Mouse (Mus musculus) stomach, embryonic 14.5 days (tissue): ENCODE measurements around the gene Kcng1. TPM values are rescaled to one million over a fixed set of nuclear protein-coding genes. Genes with fewer than 3 reads are reported as not detected.

ENCODE experiments used
- ATAC-seq: fragments of 200-750 bp; cut with Nextera tagmentation; 2 replicates; pipeline ENCODE4 v1.8.0; 2017; ENCODE audit warnings: low read depth, moderate TSS enrichment; ENCODE audit not compliant: insufficient number of reproducible peaks, insufficient read depth, low FRiP score
- H3K27ac ChIP-seq: fragments of 300-500 bp; sonication (generic); 2 replicates; pipeline ENCODE4 v1.5.1; 2014; ENCODE audit warnings: mild to moderate bottlenecking, low read length, moderate library complexity, mixed read lengths
- H3K27me3 ChIP-seq: fragments of 300-500 bp; sonication (generic); 2 replicates; pipeline ENCODE4 v1.6.1; 2014; ENCODE audit warnings: low read length, control low read depth, mixed read lengths; ENCODE audit not compliant: control insufficient read depth, insufficient read depth
- H3K36me3 ChIP-seq: fragments of 300-500 bp; sonication (generic); 2 replicates; pipeline ENCODE4 v1.6.1; 2014; ENCODE audit warnings: mild to moderate bottlenecking, control low read depth, low read length, moderate library complexity, mixed read lengths; ENCODE audit not compliant: control insufficient read depth, insufficient read depth
- H3K4me1 ChIP-seq: fragments of 300-500 bp; sonication (generic); 2 replicates; pipeline ENCODE4 v1.6.1; 2014; ENCODE audit warnings: low read length, control low read depth, mixed read lengths; ENCODE audit not compliant: control insufficient read depth, insufficient read depth
- H3K4me2 ChIP-seq: fragments of 300-500 bp; sonication (generic); replicated peaks from 2 replicates; pipeline ENCODE4 v1.6.1; 2014; ENCODE audit warnings: low read depth, low read length, control low read depth
- H3K4me3 ChIP-seq: fragments of 300-500 bp; sonication (generic); 2 replicates; pipeline ENCODE4 v1.5.1; 2014; ENCODE audit warnings: low read depth, low read length, control low read depth
- H3K9ac ChIP-seq: fragments of 300-500 bp; sonication (generic); replicated peaks from 2 replicates; pipeline ENCODE4 v1.6.1; 2014; ENCODE audit warnings: low read depth, mild to moderate bottlenecking, control low read depth, low read length, moderate library complexity, mixed read lengths
- H3K9me3 ChIP-seq: fragments of 300-500 bp; sonication (generic); 2 replicates; pipeline ENCODE4 v1.6.1; 2016; ENCODE audit warnings: low read depth, low read length, control low read depth; ENCODE audit not compliant: control insufficient read depth
- WGBS: fragments of 180-500 bp; shearing (Covaris S2); extraction: QIAGEN DNeasy Blood & Tissue Kit; methylation state at CpG from one replicate; pipeline ENCODE4 v1.1.7; 2014; 5-methylcytosine and 5-hydroxymethylcytosine counted together
- polyA plus RNA-seq: library from polyadenylated mRNA; unstranded; fragments of >200 nt; fragmentation: Nextera tagmentation; extraction: Ambion mirVana; gene quantifications from 2 replicates; pipeline ENCODE4 v1.2.1, GENCODE M21; 2014

Gene Kcng1
- polyA plus RNA-seq, 1 experiment from 2014 or later: 7.1 TPM

DNA sequence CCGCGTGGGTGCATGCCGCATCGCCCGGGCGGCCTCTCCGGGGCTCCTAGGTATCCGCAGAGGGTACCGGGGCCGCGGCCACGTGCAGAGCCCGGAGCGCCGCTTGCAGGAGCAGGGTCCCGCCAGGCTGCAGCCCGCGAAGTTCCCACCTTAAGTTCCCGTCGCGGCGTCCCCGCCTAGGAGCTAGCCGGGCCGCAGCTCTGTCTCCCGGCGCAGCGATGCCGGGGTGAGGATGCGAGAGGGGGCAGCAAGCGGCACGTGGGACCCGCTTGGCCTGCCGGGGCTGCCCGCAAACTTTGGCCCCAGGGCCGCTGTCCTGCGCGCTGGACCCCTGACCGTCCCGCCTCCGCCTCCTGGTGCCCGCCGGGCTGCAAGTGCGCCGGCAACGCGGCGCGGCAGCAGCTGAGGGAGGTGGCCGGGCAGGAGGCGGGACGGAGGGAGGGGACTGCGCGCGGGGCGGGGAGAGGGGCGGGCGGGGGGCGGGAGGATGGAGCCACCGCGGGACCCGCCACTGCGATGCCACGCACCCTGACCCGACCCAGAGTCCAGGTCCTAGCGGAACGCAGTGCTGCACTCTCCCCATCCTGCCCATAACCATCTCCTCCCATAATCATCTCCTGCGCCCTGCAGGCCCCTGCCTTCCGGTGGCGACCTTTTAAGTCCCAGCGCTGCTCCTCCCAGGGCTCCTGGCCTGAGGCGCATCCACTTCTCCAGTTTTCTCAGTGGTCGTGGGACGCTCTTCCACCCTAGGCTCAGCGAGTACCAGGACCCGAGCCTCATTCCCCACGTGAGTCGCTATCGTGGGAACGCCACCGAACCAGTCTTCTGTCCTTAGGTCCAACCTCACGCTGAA is 581 bp downstream of the Kcng1 start:
- WGBS: 2% methylated on average over 71 of the region's 82 CpGs
- peak overlapping the region; percentile 58 for H3K4me3 ChIP-seq
- ATAC-seq: peak; percentile 66
- no peaks in the 10 kb centered on the region for H3K9me3 ChIP-seq
- H3K36me3 ChIP-seq: no peaks in the 10 kb centered on the region
- no peak overlapping the region for H3K27ac ChIP-seq
- H3K9ac ChIP-seq: no peak overlapping the region
- 0 out of 2 replicates have a peak, but pooled peaks cover 5% of the 10 kb centered on the region for H3K4me1 ChIP-seq
- 0 out of 2 replicates have a peak, but pooled peaks cover 4% of the 10 kb centered on the region for H3K27me3 ChIP-seq
- H3K4me2 ChIP-seq: peak overlapping the region; percentile 97

DNA sequence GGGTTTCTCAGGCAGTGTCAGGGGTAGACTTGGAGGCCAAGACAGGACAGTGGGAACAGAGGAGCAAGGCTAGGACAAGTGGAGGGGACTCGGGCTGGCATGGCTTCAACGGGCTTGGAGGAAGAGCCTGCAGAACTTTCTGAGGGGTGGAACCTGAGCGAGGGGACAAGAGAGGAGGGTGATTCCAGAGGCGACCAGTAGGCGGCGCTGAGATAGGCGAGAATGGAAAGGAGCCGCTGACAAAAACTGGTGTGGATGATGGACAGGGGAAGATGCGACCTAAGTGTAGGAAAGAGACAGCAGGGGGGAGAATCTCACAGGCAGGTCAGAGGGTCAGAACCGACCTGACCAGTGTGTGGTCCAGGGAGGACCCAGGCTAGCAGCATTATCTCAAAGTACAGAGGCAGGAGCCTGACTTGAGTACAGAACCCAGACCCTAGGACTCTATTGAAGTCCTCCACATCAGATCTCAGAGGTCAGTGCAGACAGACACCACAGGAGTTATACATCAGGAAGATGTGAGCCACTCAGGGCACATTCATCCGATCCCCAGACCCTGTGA is 7.1 kb downstream of the Kcng1 start:
- Histone ChIP-seq H3K36me3 (no peaks in the 10 kb centered on the region), H3K4me1 (no peaks in the 10 kb centered on the region), H3K9me3 (no peaks in the 10 kb centered on the region), H3K4me3 (no peak overlapping the region), H3K27me3 (no peaks in the 10 kb centered on the region), H3K27ac (no peak overlapping the region), H3K9ac (no peak overlapping the region), H3K4me2 (no peak overlapping the region)
- WGBS: 11% methylated on average over 11 of the region's 11 CpGs
- no peak for ATAC-seq

DNA sequence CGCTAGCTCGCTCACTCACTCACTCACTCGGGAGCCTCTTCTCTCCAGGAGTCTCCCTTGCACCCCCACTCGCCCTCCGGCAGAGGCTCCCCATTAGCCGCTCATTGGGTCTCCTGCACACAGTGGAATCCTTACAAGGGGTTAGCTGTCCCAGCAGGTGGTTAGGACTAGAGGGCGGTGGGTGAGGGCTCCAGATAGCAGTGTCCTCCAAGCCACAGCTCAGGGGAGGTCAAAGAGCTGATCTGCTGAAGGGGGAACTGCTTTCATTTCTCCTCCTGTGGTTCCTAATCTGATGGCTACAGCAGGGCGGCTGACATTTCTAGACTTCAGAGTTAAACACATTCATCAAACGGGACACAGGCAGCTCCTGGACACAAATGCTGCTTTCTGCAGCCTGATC is 8.1 kb downstream of the Kcng1 start:
- H3K27me3 ChIP-seq: no peaks in the 10 kb centered on the region
- no peak overlapping the region for H3K27ac ChIP-seq
- 46% methylated on average over 9 of the region's 9 CpGs for WGBS
- H3K9me3 ChIP-seq: no peaks in the 10 kb centered on the region
- no peak overlapping the region for H3K9ac ChIP-seq
- no peak overlapping the region for H3K4me2 ChIP-seq
- no peaks in the 10 kb centered on the region for H3K4me1 ChIP-seq
- H3K36me3 ChIP-seq: no peaks in the 10 kb centered on the region
- ATAC-seq: no peak
- no peak overlapping the region for H3K4me3 ChIP-seq

DNA sequence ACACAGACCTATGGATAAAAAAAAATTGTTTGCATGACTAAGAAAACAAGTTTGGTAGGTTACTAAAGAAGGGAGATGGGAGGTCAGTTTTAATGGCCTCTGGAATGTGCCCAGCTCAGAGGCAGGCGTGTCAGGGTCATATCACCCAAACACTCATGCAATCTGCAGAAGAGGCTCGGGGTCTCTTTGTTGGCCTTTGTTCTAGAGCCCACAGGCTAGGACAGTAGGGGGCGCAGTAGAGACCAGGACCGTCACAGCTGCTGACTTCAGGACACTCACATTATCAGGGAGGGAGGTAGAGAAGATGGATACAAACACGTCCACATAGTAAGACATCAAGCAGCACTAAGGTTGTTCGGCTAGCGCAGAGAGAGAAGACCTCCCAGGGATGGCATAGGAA is 13.5 kb downstream of the Kcng1 start:
- Histone ChIP-seq H3K9me3 (no peaks in the 10 kb centered on the region), H3K27me3 (no peaks in the 10 kb centered on the region), H3K4me1 (no peaks in the 10 kb centered on the region), H3K36me3 (no peaks in the 10 kb centered on the region), H3K9ac (no peak overlapping the region), H3K27ac (no peak overlapping the region), H3K4me3 (no peak overlapping the region), H3K4me2 (peak overlapping the region; percentile 20; the same call in 1 of the 2 replicates)
- no peak for ATAC-seq
- 24% methylated on average over 7 of the region's 7 CpGs for WGBS

DNA sequence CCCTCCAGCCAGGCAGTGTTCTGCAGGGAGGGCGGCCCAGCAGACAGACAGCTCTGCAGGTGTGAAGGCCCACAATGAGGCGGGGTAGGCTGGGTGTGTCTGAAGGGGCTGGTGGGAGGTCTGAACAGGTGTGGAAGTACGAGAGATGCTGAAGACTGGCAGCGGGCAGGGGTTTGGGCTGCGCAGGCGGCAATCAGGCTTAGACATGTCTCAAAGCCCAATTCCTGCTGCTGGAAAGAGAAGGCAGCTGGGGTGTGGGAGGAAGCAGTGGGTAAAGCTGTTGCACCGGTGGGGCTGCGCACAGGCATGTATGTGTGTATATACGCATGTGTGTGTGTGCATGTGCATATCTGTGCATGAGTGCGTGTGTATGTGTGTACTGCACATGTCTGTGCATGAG is 20.6 kb downstream of the Kcng1 start:
- no peak overlapping the region for H3K9ac ChIP-seq
- no peak overlapping the region for H3K4me3 ChIP-seq
- H3K27me3 ChIP-seq: no peaks in the 10 kb centered on the region
- no peaks in the 10 kb centered on the region for H3K9me3 ChIP-seq
- no peak overlapping the region for H3K4me2 ChIP-seq
- WGBS: 84% methylated on average over 10 of the region's 10 CpGs
- H3K4me1 ChIP-seq: no peaks in the 10 kb centered on the region
- no peak overlapping the region for H3K27ac ChIP-seq
- no peaks in the 10 kb centered on the region for H3K36me3 ChIP-seq
- ATAC-seq: no peak

DNA sequence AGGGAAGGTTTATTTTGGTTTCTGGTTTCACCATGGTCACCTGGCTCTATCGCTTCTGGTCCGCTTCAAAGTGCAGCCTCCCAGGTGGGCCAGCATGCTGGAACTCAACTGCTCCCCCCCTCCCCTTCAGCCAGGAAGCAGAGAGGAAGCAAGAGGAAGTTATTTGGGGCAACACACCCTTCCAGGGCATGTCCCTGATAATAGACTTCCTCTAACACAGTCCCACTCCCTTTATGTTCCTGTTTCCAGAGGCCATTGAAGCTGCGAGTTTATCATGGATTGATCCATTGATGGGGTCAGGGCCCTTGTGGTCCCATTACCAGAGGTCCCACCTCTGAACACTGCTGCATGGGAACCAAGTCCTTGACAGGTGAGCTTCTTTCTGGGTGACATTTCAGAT is 21.4 kb downstream of the Kcng1 start:
- Histone ChIP-seq H3K9me3 (no peaks in the 10 kb centered on the region), H3K36me3 (no peaks in the 10 kb centered on the region), H3K4me1 (no peaks in the 10 kb centered on the region), H3K9ac (no peak overlapping the region), H3K4me2 (no peak overlapping the region), H3K27ac (no peak overlapping the region), H3K4me3 (no peak overlapping the region), H3K27me3 (no peaks in the 10 kb centered on the region)
- 68% methylated on average over 3 of the region's 3 CpGs for WGBS
- no peak for ATAC-seq

DNA sequence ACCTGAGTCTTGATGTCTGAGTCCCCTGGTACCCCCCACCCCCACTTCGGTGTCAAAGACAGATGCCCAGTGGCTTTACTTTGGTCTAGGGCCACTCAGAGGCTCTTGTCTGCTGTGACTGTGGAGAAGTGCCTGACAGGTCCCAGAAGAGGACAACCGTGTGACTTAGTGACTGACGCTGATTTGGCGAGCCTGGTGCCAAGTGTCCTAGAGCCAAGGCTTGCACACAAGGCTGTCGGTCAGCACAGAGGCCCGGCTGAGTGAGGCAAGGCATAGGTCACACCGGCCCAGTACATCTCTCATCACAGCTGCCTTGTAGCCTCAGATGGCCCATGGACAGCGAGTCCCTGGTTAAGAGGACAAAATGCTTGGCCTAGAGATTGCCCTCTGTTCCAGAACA is 22.5 kb downstream of the Kcng1 start:
- no peak for ATAC-seq
- H3K9ac ChIP-seq: no peak overlapping the region
- H3K9me3 ChIP-seq: no peaks in the 10 kb centered on the region
- H3K27me3 ChIP-seq: no peaks in the 10 kb centered on the region
- no peaks in the 10 kb centered on the region for H3K36me3 ChIP-seq
- no peak overlapping the region for H3K4me3 ChIP-seq
- no peak overlapping the region for H3K27ac ChIP-seq
- no peaks in the 10 kb centered on the region for H3K4me1 ChIP-seq
- WGBS: 86% methylated on average over 8 of the region's 8 CpGs
- no peak overlapping the region for H3K4me2 ChIP-seq

DNA sequence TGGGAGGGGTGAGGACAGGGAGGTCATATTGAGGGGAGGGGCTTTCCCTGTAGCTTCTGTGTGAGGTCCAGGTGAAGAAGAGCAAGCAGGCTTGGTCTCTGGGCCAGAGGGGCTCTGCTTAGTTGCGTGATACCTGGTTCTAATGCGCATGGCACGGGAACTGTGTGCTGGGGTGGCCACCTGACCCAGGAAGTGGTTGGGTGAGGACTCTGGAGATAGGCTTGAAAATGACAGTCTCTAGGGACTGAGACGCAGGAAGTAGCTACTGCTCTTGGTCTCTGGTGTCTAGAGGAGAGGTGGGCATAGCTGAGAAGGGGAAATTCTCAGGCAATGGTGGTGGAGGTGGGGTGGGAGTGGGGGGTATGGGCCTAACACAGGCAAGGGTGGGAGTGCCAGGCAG is 24.3 kb downstream of the Kcng1 start:
- Histone ChIP-seq H3K27me3 (no peaks in the 10 kb centered on the region), H3K9ac (no peak overlapping the region), H3K9me3 (no peaks in the 10 kb centered on the region), H3K4me1 (no peaks in the 10 kb centered on the region), H3K27ac (no peak overlapping the region), H3K4me2 (no peak overlapping the region), H3K4me3 (no peak overlapping the region), H3K36me3 (no peaks in the 10 kb centered on the region)
- ATAC-seq: no peak
- 87% methylated on average over 4 of the region's 4 CpGs for WGBS
